Mouse (Mus musculus): ENCODE results near the gene Tmem116.

Tmem116 gene

DNA sequence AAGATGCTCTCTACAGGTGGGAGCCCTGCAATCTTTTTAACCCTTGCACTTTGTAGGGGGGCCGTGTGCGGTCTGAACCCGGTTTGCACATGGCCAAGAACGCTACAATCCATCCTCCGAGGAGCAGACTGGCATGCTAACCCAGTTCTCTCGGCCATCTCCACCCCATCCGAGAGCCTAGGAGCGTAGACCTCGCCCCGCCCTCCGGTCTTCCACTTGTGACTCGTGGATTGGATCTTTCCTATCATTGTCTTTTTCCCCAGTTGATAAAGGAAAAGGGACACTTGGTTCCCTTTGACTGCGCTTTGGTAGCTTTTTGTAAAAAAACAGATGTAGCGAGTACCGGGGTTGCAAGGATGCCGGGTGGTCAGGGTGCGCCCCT, at the start of gene Tmem116:
Gene Tmem116 (plus strand): TSS at position 250 of the 382 bp plus-strand sequence.
- peak in 1 of 2 experiments; percentile 42 for DNase-seq

DNA sequence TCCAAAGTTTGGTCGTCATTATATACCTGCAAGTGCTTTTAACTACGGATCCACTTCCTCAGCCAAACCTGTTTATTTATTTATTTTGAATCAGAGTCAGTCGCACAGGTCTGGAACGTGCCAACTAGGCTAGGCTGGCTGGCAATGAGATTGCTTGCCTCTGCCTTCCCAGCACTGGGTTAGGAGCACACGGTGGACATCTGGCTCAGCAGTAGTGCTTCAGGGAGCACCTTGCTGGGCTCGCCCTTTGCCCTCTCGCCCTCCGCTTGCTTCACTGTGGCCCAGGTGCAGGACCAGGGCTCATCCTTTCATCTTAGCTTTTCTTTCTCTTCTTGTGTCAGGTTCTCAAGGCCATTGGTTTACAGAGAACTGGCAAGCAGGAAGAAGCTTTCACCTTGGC, 43.8 kb upstream of the Tmem116 start:
- DNase-seq: no peak

DNA sequence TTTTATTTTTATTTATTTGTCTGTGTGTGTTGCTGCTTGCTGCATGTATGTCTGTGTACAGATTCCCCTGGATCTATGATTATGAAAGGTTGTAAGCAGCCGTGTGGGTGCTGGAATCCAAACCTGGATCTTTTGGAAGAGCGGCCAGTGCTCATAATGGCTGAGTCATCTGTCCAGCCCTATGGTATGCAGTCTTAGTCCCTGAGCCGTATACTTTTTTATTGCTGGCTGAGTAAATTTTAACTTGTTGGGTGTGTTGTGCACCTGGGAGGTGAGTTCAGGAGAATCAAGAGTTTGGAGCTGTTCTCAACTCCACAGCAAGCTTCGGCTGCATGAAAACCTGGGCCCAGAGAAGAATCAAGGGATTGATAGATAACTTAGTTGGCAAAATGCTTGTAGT, 40.7 kb upstream of the Tmem116 start:
- no peak for DNase-seq

DNA sequence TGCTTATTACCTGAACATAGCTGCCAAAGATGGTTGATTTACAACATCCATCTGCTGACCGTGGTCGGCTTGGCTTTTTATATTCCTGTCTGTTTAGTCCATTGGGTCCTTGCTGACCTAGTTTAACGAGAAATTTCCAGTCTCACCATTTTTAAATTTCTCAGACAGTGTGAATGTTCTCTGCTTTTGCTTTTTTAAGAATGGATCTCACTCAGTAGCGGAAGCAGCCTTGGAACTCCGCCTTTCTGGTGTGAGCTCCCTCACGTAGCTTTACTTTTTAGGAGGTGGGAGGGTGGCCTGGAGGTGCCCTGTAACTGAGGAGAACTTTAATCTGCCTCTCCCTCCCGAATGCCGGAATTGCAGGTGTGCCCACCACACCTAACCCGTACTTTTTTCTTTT, 31.0 kb upstream of the Tmem116 start:
- DNase-seq: no peak

DNA sequence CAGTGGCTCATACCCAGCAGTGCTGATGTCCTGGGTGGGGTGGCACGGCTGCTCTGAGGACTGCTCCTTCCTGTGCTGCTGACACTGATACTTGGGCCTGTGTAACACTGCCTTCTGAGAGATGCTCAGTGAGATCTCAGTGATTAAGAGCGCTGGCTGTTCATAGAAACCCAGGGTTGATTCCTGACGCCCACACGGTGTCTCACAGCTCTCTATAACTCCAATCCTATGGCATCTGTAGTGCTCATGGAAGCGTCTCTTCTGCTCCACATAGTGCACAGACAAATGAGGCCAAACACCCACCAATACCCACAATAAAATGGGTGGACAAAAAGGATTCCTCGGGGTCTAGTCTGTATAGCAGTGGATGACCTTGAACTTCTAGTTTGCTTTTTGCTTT, 28.9 kb upstream of the Tmem116 start:
- no peak for DNase-seq

DNA sequence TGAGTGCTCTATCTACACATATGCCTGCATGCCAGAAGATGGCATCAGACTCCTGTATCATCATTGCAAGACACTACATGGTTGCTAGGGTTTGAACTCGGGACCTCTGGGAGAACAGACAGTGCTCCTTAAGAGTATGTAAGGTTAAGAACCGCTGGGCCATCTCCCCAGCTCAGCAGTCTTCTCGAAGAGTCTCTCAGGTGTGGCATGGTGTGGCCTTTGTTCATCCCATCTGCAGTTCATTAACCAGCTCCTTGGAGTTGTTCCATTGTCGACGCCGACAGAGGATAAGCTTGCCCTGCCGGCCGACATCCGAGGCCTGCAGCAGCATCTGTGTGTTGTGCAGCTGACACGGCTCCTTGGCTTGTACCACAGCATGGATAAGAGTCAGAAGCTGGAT, 28.4 kb upstream of the Tmem116 start:
- no peak for DNase-seq

DNA sequence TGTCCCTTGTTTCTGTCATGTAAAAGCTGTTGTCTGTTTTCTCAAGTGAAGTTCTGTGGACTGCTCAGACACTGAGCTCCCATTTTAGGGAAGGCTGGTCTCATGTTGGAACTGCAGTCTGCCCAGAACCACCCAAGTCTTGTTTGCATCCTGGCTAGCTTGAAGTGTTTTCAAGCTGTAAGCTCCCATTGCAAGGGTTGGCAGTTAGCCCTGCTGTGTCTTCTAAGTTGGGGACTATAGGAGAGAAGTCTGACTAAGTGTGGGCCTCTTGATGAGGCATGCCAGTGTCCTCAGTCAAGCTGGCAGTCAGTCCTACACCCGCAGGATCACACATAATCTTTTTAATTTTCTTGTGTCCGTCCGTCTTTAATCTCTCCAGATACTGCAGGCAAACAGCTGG, 22.7 kb upstream of the Tmem116 start:
- no peak for DNase-seq

DNA sequence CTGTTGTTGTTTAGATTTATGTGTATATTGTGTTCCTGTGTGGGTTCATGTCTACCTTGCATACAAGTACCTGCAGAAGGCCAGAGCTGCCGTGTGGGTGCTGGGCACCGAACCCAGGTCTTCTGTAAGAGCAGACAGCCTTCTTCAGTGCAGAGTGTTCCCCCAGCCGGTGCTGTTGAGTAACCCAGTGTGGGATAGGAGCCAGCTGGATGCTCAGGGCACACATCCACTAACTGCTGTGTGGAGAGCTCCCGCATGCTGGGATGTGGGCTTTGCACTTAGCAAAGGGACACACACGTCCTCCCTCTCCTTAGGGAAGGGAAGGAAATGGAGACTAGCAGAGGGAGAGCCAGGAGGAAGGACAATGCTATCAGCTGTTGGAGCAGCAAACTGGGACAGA, 13.6 kb upstream of the Tmem116 start:
- DNase-seq: no peak

DNA sequence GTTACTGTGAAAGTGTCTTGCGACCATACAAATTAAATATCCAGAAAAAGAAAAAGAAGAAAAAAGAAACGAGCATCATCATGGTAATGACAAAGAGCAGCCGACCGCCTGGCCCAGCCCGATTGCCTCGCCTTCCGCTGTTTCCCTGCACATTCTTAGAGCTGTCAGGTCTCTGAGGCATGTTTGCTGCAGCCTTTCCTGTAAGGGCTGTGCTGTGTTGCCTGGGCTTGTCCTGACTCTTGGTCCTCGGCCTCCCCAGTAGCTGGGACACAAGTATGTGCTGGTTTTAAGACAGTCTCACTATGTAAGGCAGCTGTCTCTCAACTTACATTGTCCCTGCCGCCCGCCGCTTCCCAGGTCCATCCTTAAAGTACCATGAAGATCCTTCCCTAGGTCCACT, 12.9 kb upstream of the Tmem116 start:
- DNase-seq: no peak

DNA sequence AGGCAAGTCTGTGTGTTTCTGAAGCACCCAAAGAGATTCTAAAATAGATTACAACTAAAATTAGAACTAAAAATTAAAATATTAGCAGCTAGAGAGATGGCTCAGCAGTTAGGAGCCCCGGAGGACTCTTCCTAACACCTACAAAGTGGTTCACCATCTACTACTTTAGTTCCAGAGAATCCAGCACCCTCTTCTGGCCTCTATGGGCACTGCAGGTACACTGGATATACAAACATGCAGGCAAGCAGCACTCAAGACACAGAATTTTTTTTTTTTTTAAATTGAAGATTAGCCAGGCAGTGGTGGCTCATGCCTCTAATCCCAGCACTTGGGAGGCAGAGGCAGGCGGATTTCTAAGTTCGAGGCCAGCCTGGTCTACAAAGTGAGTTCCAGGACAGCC, 8.1 kb upstream of the Tmem116 start:
- DNase-seq: peak; percentile 65 to 66

DNA sequence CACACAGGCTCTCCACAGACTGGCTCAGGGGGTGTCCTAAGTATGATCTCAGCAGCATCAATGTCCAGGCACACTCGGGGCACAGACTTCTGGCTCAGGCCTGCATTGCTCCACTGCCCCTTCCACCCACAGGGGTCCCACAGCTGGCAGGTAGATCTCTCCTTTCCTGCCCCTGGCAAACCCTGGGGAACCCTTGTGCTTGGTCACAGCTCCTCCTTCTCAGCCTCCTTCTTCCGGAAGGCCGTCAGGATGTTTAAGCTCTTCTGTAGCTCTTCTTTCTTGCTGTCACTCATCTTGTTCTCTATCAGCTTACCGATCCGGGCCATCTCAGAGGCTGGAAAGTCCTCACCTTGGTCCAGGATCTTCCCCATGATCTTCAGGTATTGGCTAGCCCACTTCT, 6.8 kb upstream of the Tmem116 start:
- DNase-seq: no peak

DNA sequence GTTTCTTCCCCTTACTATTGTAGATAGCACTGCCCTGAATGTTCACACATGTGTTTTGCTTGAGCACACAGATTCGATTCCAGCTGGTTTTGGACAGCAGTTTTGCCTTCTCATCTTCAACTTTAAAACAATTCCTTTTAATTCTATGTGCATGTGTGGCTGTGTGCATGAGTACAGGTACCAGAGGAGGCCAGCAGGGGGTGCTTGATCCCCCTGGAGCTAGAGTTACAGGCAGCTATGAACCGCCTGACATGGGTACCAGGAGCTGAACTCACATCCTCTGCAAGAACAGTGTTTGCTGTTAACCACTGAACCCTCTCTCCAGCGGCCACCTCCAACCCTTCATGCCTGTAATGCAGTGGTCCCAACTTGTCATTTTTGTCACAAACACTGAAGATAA, 3.2 kb upstream of the Tmem116 start:
- peak; percentile 53 for DNase-seq

DNA sequence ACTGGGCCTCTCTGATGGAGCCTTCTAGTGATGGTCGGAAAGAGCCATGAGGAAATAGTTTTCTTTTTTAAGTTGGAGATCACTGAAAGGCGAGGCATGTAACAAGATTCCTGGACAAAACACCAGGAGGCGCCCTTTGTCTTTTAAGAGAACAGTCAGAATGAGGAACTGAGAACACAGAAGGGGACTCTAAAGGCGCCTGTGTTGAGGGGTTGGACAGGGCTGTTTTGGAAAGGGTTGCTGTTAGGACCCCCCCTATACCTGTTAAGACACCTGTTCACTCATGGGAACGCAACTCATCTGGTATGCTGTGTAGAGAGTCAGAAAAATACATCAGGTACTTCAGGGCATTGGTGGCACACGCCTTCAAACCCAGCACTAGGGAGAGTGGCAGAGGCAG, 1.7 kb upstream of the Tmem116 start:
- DNase-seq: peak; percentile 86 to 90

DNA sequence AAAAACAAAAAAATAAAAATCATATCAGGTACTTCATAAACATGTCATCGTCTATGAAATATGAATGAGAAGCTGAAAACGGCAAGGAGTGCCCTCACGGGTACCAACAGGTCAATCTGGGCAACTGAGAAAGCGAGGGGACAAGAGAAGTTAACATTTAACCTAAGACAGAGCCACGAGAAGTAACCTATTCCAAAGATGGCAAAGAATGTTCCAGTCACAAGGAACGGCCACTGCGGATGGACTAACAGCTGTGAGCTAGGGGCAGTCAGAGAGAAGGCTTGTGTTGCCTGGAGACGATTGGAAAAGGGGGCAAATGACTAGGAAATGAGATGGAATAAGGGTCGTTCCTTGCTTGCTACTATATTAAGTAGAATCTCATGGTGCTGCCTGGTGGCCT, 1.2 kb upstream of the Tmem116 start:
- no peak for DNase-seq

DNA sequence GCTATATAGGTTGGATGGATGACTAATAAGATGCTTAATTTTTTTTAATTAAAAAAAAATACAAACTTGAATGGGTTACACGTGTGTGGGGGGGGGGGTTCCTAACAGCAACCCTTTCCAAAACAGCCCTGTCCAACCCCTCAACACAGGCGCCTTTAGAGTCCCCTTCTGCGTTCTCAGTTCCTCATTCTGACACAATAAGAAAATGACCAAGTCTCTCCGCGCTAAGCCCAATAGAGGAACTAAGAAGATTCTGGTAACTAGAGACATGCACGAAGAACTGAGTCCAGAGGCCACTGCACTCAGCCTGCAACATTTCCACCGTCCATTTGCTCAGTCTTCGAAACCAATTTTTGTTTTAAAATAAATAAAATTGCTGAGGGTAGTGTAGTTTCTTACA, 490 bp upstream of the Tmem116 start:
- peak; percentile 64 to 74 for DNase-seq

DNA sequence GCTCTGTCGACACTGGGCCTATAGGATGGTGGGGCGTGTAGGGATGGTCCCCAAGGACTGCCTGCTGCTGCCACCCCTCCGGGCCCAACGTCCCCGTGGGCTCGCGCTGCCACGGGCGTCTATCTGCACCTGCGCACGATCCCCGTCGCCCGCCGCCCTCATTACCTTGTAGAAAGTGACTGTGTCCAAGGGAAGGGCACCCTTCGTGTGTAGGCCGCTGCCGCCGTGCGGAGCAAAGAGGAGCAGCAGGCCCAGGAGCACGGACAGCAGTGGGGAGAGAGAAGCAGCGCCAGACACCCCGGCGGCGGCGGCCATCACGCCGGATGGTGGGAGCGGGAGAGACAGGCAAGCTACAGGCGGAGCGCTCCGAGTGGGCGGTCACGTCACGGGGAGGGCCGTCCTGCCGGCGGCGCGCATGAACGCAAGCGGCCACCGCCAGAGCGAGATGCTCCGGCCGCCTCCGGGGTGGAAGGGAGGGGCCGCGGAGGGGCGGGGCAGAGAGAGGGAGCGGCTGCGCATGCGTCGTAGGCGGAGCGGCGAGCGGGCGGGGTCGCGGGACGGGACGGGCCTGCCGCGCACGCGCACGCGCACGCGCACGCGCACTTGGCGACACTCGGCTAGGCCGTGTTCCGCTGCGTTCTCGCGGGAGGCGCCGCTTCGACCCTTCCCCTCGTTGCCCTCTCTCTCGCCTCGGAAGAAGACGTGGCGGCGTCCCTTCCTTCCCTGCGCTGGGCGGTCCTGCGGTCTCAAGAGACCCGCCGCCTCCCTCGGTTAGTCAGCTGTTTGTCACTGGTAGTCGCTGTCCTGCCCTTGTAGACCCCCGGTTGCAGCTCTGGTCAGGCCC, 555 bp downstream of the Tmem116 start, which contains the start of gene Erp29:
Gene Erp29 (minus strand): TSS at position 481 of the 844 bp plus-strand sequence.
- DNase-seq: peak; percentile 99

DNA sequence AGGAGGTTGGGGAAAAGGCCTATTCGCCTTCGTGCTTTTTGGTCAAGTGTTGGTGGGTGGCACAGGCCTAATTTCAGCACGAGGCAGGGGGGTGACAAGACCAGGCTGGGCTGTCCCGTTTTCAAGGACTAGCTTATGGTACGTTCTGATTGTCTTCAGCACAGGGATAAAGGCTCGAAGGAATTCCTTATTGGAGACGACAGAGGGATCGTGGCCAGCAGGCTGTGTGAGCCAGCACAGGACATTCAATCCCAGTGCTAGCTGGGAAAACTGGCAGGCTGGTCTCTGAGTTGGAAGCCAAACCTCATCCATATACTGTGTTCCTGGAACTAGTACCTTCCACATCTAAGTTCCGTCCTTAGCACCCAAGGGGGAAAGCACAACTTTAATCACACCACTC, 1.2 kb downstream of the Tmem116 start:
- DNase-seq: no peak

DNA sequence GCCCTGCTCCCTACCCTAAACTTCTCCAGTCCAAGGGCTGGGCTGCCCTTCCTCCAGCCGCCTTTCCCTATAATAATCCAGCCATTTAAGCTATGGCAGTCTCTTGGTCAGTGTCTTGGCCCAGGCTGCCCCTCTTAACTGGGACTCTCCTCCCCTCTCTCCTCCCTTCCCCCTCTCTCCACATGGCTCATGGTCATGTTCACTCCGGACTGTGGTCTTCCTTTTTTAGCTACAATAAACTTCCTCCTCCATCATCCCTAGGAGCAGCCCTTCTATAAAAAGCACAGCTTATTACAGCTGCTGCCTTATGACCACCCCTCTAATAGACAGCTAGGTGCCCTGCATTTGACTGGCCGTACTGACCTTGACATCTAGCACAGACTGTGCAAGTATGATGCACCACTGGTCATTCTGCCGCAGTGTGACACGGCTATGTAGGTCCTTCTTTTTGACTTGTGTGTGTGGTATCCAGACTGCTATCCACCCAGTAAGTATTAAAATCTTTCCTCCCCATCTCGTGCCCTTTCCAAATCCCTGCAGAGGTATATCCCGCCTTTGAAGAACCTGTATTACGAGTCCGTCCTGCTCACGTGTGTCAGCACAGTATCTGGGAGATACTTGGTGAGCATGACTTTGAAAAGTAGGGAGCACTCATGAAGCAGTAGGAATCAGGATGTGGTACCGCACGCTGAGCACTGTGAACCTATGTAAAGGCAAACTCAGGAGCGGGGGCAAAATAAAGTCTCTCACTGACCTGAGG, 2.2 kb downstream of the Tmem116 start:
- DNase-seq: no peak

DNA sequence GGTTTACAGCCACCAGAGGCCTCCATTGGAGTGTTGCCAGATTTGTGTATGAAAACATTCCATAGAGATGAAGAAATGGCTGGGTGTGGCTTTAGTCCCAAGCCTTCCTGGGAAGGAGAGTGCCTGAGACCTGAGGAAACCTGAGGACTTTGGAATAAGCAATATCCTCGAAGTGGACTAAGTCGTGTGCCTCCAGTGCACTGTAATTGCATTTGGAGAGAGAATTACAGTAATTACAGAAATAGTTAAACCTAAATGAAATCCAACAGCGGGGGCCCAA, 2.8 kb downstream of the Tmem116 start:
- DNase-seq: no peak

DNA sequence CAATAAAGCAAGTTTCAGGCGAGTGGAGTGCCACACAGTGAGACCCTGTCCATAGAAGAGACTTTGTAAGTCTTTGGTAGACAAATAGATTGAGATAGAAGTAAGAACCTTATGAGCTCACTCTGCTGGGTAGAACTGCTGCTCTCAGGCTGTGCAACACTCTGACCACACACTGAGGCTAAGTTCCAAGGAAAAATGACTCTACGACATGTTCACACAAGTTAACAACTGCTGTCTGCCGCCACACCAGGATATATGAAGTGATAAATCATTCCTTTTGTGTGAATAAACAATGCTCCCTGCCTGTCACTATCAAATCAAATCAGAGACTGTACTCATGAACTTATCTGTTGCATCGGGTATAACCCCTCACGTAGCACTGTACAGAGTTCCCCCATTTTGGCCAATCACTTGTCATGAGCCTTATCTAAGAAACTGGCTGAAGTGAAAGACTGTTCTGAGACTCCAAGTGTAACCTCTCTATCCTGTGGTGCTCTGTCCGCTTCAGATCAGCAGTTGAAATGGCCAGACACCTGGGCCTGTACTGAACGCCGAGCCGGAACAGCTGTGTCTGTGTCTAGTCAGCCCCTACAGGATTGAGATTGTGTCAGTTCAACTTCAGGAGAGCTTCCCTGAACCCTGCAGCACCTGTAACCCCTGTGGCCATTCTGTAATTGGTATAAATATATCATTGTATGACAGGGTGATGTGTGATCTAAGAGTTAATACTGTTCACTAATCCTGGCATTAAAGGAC, 4.0 kb downstream of the Tmem116 start:
- no peak for DNase-seq

DNA sequence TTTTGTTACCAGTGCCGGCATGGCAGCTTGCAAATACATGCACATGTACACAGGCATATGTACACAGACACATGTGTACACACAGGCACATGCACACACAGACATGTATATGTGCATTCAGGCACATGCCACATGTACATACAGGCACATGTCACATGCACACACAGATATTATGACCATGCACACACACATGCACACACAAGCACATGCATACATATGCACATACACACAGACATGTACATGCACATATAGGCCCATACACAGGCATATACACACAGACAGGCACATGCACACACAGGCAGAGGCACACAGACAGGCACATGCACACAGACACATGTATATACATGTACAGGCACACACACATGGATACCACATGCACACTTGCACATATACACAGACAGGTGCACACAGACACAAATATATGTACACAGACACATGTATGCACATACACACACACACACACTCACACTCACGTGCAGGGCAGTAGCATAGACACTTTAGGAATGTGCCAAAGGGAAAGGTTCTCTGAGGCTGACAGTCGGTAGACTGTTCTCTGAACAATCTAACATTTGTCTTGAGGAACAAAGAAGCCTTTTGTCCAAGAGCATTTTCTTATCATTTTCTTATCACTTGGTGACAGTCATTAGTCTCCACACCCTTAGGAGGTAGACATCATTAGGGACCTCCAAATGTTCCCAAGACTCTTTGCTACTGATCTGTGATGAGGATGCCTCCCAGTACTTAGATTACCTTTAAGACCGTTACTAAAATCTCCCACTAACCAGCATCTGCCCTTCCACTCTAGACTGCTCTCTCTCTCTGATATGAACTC, 9.9 kb downstream of the Tmem116 start:
- no peak for DNase-seq

DNA sequence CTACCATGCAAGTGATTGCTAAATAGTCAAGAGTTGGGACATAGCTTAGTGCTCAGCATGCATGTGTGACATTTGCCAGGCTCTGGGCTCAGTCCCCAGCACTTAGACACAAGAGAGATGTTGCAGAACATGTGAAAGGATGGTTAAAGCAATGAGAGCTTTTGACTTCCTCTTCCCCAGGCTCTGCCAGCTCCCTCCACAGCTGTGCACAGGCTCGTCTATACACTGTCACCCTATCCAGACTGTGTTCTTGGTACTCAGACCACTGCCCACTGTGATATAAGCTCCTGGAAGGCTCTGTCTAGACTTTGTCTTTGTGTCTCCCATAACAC, 10.4 kb downstream of the Tmem116 start:
- DNase-seq: no peak

DNA sequence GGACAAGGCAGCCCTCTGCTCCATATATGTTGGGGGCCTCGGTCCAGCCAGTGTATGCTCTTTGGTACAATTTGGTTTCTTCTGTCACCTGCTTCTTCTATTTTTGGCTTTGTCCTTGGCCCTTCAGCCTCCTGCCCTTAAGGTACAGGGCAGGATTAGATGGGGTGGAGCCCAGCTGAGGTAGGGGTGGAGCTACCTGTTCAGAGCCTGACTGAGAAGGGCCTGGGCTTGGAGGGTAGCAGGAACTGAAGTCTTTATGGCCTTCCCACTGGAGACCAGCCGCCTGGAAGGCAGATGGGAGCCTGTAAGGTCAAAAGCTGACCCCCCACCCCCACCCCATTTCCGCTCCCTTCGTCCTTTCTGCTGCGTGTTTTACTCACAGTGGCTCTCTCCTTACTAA, 11.3 kb downstream of the Tmem116 start:
- no peak for DNase-seq

Data from B cell, adult 2 months (primary cell).